Mouse (Mus musculus): ENCODE data around the gene AC129217.1. TPM values are rescaled to one million over a fixed set of nuclear protein-coding genes. Genes with fewer than 3 reads are reported as not detected.

AC129217.1 gene
- polyA plus RNA-seq, 1 experiment from 2014 or later = 0.43 TPM

- Histone ChIP-seq H3K4me1 (ENCODE audit: control insufficient read depth in 2 of 2, insufficient read depth in 2 of 2, low read length in 2 of 2) (peaks cover 4 to 11% of the 10 kb centered on the region in 2 experiments), H3K9ac (ENCODE audit: low read length) (peak overlapping the region; percentile 90), H3K27ac (replicated peaks in 1 of 2; ENCODE audit: control insufficient read depth in 1 of 2, insufficient read depth in 1 of 2, low read depth in 2 of 2, low read length in 2 of 2) (peak overlapping the region; percentile 63 to 82), H3K36me3 (ENCODE audit: control insufficient read depth, insufficient read depth, low read length) (peaks cover 13% of the 10 kb centered on the region), H3K4me3 (ENCODE audit: control insufficient read depth in 1 of 2, insufficient read depth in 1 of 2, low read depth in 1 of 2, low read length in 2 of 2) (peak overlapping the region; percentile 78 to 82), H3K27me3 (ENCODE audit: control insufficient read depth, insufficient read depth, low read length) (no peaks in the 10 kb centered on the region), H3K9me3 (ENCODE audit: control insufficient read depth, low read length) (no peaks in the 10 kb centered on the region), H3K4me2 (ENCODE audit: low read length) (peak overlapping the region; percentile 90)
- WGBS = 19% methylated on average over 19 of the region's 19 CpGs
- ATAC-seq (ENCODE audit: insufficient number of reproducible peaks, insufficient read depth, low FRiP score, low read depth) = no peak
Measured at GRCm38 (mm10) chr19:8887585-8888463, 58.3 kb downstream of the AC129217.1 start.

- under 1% methylated on average over 58 of the region's 58 CpGs for WGBS
- Histone ChIP-seq H3K9me3 (ENCODE audit: control insufficient read depth, low read length) (no peaks in the 10 kb centered on the region), H3K4me2 (ENCODE audit: low read length) (peak within 1 kb of the TSS; percentile 90), H3K4me1 (ENCODE audit: control insufficient read depth in 2 of 2, insufficient read depth in 2 of 2, low read length in 2 of 2) (peaks cover 4 to 15% of the 10 kb centered on the region in 2 experiments), H3K4me3 (ENCODE audit: control insufficient read depth in 1 of 2, insufficient read depth in 1 of 2, low read depth in 1 of 2, low read length in 2 of 2) (peak within 1 kb of the TSS; percentile 78 to 82), H3K27ac (replicated peaks in 1 of 2; ENCODE audit: control insufficient read depth in 1 of 2, insufficient read depth in 1 of 2, low read depth in 2 of 2, low read length in 2 of 2) (peak within 1 kb of the TSS; percentile 66 to 82), H3K9ac (ENCODE audit: low read length) (peak within 1 kb of the TSS; percentile 90), H3K36me3 (ENCODE audit: control insufficient read depth, insufficient read depth, low read length) (peaks cover 13% of the 10 kb centered on the region), H3K27me3 (ENCODE audit: control insufficient read depth, insufficient read depth, low read length) (no peaks in the 10 kb centered on the region)
- ATAC-seq (ENCODE audit: insufficient number of reproducible peaks, insufficient read depth, low FRiP score, low read depth) = peak; percentile 88
Measured at GRCm38 (mm10) chr19:8888511-8889385, 59.2 kb downstream of the AC129217.1 start, which contains the start of the genes 1810009A15Rik and Gm49416. TSS of gene 1810009A15Rik (plus strand) at chr19:8888853. TSS of gene Gm49416 (plus strand) at chr19:8888926.

Small RNAs within 50 kb of the gene (microRNA-seq; reads per million reads assigned to microRNA genes)
- not detected for gene Mir5136

Other genes starting within 250 kb of the AC129217.1 start
- not detected in 2 replicates for gene Slc22a8, start 238.5 kb upstream of the AC129217.1 start, polyA plus RNA-seq (2014; fragmentation: Nextera tagmentation; extraction: Ambion mirVana)
- gene Slc22a6, start 211.7 kb upstream of the AC129217.1 start, polyA plus RNA-seq (2014; fragmentation: Nextera tagmentation; extraction: Ambion mirVana) = not detected in 2 replicates
- 0.12 TPM in 1 of 2 replicates, not detected in the other for gene Chrm1, start 166.0 kb upstream of the AC129217.1 start, polyA plus RNA-seq (2014; fragmentation: Nextera tagmentation; extraction: Ambion mirVana)
- 62.2 and 65.7 TPM in 2 replicates for gene Slc3a2, start 106.4 kb upstream of the AC129217.1 start, polyA plus RNA-seq (2014; fragmentation: Nextera tagmentation; extraction: Ambion mirVana)
- gene Wdr74, start 93.9 kb upstream of the AC129217.1 start, polyA plus RNA-seq (2014; fragmentation: Nextera tagmentation; extraction: Ambion mirVana) = 49.7 and 50.5 TPM in 2 replicates
- 1.2 TPM in 1 of 2 replicates, not detected in the other for gene 1700092M07Rik, start 89.1 kb upstream of the AC129217.1 start, polyA plus RNA-seq (2014; fragmentation: Nextera tagmentation; extraction: Ambion mirVana)
- 81.4 and 83.5 TPM in 2 replicates for gene Stx5a, start 88.4 kb upstream of the AC129217.1 start, polyA plus RNA-seq (2014; fragmentation: Nextera tagmentation; extraction: Ambion mirVana)
- 101 and 105 TPM in 2 replicates for gene Nxf1, start 72.7 kb upstream of the AC129217.1 start, polyA plus RNA-seq (2014; fragmentation: Nextera tagmentation; extraction: Ambion mirVana)
- 167 and 196 TPM in 2 replicates for gene Tmem223, start 58.8 kb upstream of the AC129217.1 start, polyA plus RNA-seq (2014; fragmentation: Nextera tagmentation; extraction: Ambion mirVana)
- gene Tmem179b, start 55.3 kb upstream of the AC129217.1 start, polyA plus RNA-seq (2014; fragmentation: Nextera tagmentation; extraction: Ambion mirVana) = 59.0 and 69.7 TPM in 2 replicates
- 10.8 and 10.9 TPM in 2 replicates for gene Taf6l, start 43.4 kb upstream of the AC129217.1 start, polyA plus RNA-seq (2014; fragmentation: Nextera tagmentation; extraction: Ambion mirVana)
- 128 and 146 TPM in 2 replicates for gene Polr2g, start 31.2 kb upstream of the AC129217.1 start, polyA plus RNA-seq (2014; fragmentation: Nextera tagmentation; extraction: Ambion mirVana)
- gene Zbtb3, start 27.2 kb upstream of the AC129217.1 start, polyA plus RNA-seq (2014; fragmentation: Nextera tagmentation; extraction: Ambion mirVana) = 3.0 and 3.2 TPM in 2 replicates
- gene Ttc9c, start 10.4 kb upstream of the AC129217.1 start, polyA plus RNA-seq (2014; fragmentation: Nextera tagmentation; extraction: Ambion mirVana) = 27.7 and 31.8 TPM in 2 replicates
- 3.9 and 5.0 TPM in 2 replicates for gene Hnrnpul2, start 9.8 kb upstream of the AC129217.1 start, polyA plus RNA-seq (2014; fragmentation: Nextera tagmentation; extraction: Ambion mirVana)
- 40.6 and 45.0 TPM in 2 replicates for gene Bscl2, start 7.7 kb downstream of the AC129217.1 start, polyA plus RNA-seq (2014; fragmentation: Nextera tagmentation; extraction: Ambion mirVana)
- 1.0 and 2.3 TPM in 2 replicates for gene Gng3, start 9.4 kb downstream of the AC129217.1 start, polyA plus RNA-seq (2014; fragmentation: Nextera tagmentation; extraction: Ambion mirVana)
- gene Lrrn4cl, start 21.0 kb downstream of the AC129217.1 start, polyA plus RNA-seq (2014; fragmentation: Nextera tagmentation; extraction: Ambion mirVana) = 1.2 and 1.3 TPM in 2 replicates
- gene Ubxn1, start 41.7 kb downstream of the AC129217.1 start, polyA plus RNA-seq (2014; fragmentation: Nextera tagmentation; extraction: Ambion mirVana) = 118 and 123 TPM in 2 replicates
- 67.4 and 78.2 TPM in 2 replicates for gene Uqcc3, start 51.1 kb downstream of the AC129217.1 start, polyA plus RNA-seq (2014; fragmentation: Nextera tagmentation; extraction: Ambion mirVana)
- gene Lbhd1, start 54.0 kb downstream of the AC129217.1 start, polyA plus RNA-seq (2014; fragmentation: Nextera tagmentation; extraction: Ambion mirVana) = 48.3 and 51.5 TPM in 2 replicates
- gene Gm49403, start 54.2 kb downstream of the AC129217.1 start, polyA plus RNA-seq (2014; fragmentation: Nextera tagmentation; extraction: Ambion mirVana) = not detected in 2 replicates
- 53.7 and 55.8 TPM in 2 replicates for gene 1810009A15Rik, start 59.1 kb downstream of the AC129217.1 start, polyA plus RNA-seq (2014; fragmentation: Nextera tagmentation; extraction: Ambion mirVana)
- not detected in 2 replicates for gene Gm49416, start 59.2 kb downstream of the AC129217.1 start, polyA plus RNA-seq (2014; fragmentation: Nextera tagmentation; extraction: Ambion mirVana)
- 18.2 TPM in 2 replicates for gene Ints5, start 63.2 kb downstream of the AC129217.1 start, polyA plus RNA-seq (2014; fragmentation: Nextera tagmentation; extraction: Ambion mirVana)
- 48.0 and 54.6 TPM in 2 replicates for gene Ganab, start 68.3 kb downstream of the AC129217.1 start, polyA plus RNA-seq (2014; fragmentation: Nextera tagmentation; extraction: Ambion mirVana)
- 27.8 and 34.2 TPM in 2 replicates for gene B3gat3, start 90.6 kb downstream of the AC129217.1 start, polyA plus RNA-seq (2014; fragmentation: Nextera tagmentation; extraction: Ambion mirVana)
- 0.94 and 1.6 TPM in 2 replicates for gene Rom1, start 99.6 kb downstream of the AC129217.1 start, polyA plus RNA-seq (2014; fragmentation: Nextera tagmentation; extraction: Ambion mirVana)
- gene Eml3, start 99.8 kb downstream of the AC129217.1 start, polyA plus RNA-seq (2014; fragmentation: Nextera tagmentation; extraction: Ambion mirVana) = 9.0 TPM in 2 replicates
- 19.8 and 26.5 TPM in 2 replicates for gene Mta2, start 112.1 kb downstream of the AC129217.1 start, polyA plus RNA-seq (2014; fragmentation: Nextera tagmentation; extraction: Ambion mirVana)
- gene Tut1, start 124.1 kb downstream of the AC129217.1 start, polyA plus RNA-seq (2014; fragmentation: Nextera tagmentation; extraction: Ambion mirVana) = 14.5 and 15.6 TPM in 2 replicates
- gene Eef1g, start 137.3 kb downstream of the AC129217.1 start, polyA plus RNA-seq (2014; fragmentation: Nextera tagmentation; extraction: Ambion mirVana) = 234 and 253 TPM in 2 replicates
- gene Ahnak, start 159.5 kb downstream of the AC129217.1 start, polyA plus RNA-seq (2014; fragmentation: Nextera tagmentation; extraction: Ambion mirVana) = 29.4 and 30.6 TPM in 2 replicates

Measured in heart, embryonic 14.5 days (tissue).